Mouse (Mus musculus) heart, postnatal 0 days (tissue): ENCODE measurements around the gene Maats1.

Experiments
- CTCF ChIP-seq: IDR thresholded peaks from 2 replicates; pipeline ENCODE4 v1.5.1; 2016; ENCODE audit warnings: antibody characterized with exemption, control low read depth, low read depth
- EP300 ChIP-seq: IDR thresholded peaks from 2 replicates; pipeline ENCODE4 v1.6.1; 2016; ENCODE audit warnings: antibody characterized with exemption, low read depth

DNA sequence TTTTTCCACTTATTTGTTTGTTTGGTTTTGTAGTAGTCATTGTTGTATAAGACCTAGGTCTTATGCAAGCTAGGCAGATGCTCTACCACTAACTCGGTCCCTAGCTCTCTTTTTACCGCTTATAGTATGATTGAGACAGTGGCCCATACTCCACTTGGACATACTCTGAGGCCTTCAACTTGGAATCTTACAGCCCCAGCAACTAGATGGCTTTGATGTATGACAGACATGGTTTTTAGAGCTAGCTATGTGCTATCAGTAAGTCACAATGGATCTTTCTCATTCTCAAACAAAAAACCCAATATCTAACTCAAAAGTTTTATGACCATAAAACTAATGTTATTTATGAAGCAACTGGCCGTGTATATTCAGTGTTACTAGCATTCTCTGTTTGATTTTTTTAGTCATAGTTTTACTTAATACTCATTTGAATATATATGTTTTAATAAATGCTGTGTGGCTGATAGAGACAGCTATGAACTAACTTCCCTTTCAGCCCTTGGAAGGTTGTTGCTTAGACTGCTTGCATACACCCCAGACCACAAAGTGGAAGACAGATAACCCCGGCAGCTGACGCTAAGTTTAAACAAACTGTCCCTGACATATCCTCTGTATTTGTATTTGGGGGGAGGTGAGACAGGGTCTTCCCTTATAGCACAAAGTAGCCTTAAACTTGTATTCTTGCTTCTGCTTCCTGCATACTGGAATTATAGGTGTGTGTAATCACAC lies 12.4 kb upstream of the Maats1 start:
- TF ChIP-seq EP300: no peak
- TF ChIP-seq CTCF: no peak
